Mouse (Mus musculus) liver, embryonic 14.5 days (tissue): ENCODE measurements around the gene Mtfr1l. TPM values are rescaled to one million over a fixed set of nuclear protein-coding genes. Genes with fewer than 3 reads are reported as not detected.

Experiments used
- ATAC-seq: fragments of 200-750 bp; cut with Nextera tagmentation; 2 replicates; pipeline ENCODE4 v1.8.0; 2017; ENCODE audit warnings: moderate number of reproducible peaks, mild to moderate bottlenecking, moderate library complexity; ENCODE audit not compliant: insufficient read depth
- DNase-seq, 3 experiments: peaks; one replicate each; pipeline ENCODE4 v3.0.0-alpha.2; 2012 to 2013; ENCODE audit warnings: low read depth in 3 of 3, low spot score in 3 of 3
- H3K27ac ChIP-seq: fragments of 300-500 bp; sonication (generic); 2 replicates; pipeline ENCODE4 v1.5.1; 2014; ENCODE audit warnings: moderate library complexity, mild to moderate bottlenecking, control low read depth, inconsistent platforms
- H3K27me3 ChIP-seq: fragments of 300-500 bp; sonication (generic); 2 replicates; pipeline ENCODE4 v1.6.1; 2014; ENCODE audit warnings: mild to moderate bottlenecking, low read length, moderate library complexity; ENCODE audit not compliant: control insufficient read depth, insufficient read depth
- H3K36me3 ChIP-seq: fragments of 300-500 bp; sonication (generic); replicated peaks from 2 replicates; pipeline ENCODE4 v1.6.1; 2014; ENCODE audit warnings: low read depth; ENCODE audit not compliant: control insufficient read depth, insufficient read depth
- H3K4me1 ChIP-seq, 2 experiments: fragments of 200-500 bp in 1 of 2; fragments of 300-500 bp in 1 of 2; sonication (generic) in 1 of 2; replicated peaks; 2 replicates each; pipeline ENCODE4 v1.6.1; 2012 to 2014; ENCODE audit warnings: antibody characterized with exemption in 1 of 2, inconsistent platforms in 1 of 2, low read length in 1 of 2; ENCODE audit not compliant: control insufficient read depth in 2 of 2, insufficient read depth in 2 of 2
- H3K4me2 ChIP-seq: fragments of 300-500 bp; sonication (generic); 2 replicates; pipeline ENCODE4 v1.6.1; 2014; ENCODE audit warnings: low read depth, mild to moderate bottlenecking, control low read depth, moderate library complexity
- H3K4me3 ChIP-seq, 2 experiments: fragments of 200-500 bp in 1 of 2; fragments of 300-500 bp in 1 of 2; sonication (generic) in 1 of 2; 2 replicates each; pipeline ENCODE4 v1.5.1; 2012 to 2014; ENCODE audit warnings: low read depth in 2 of 2, low read length in 2 of 2, mild to moderate bottlenecking in 2 of 2, control low read depth in 1 of 2, inconsistent platforms in 1 of 2, moderate library complexity in 1 of 2; ENCODE audit not compliant: insufficient read depth in 1 of 2
- H3K9ac ChIP-seq: fragments of 300-500 bp; sonication (generic); replicated peaks from 2 replicates; pipeline ENCODE4 v1.6.1; 2014; ENCODE audit warnings: mild to moderate bottlenecking, control low read depth, moderate library complexity
- H3K9me3 ChIP-seq: fragments of 300-500 bp; sonication (generic); 2 replicates; pipeline ENCODE4 v1.6.1; 2016; ENCODE audit warnings: low read length, mixed read lengths; ENCODE audit not compliant: control insufficient read depth
- CTCF ChIP-seq: IDR thresholded peaks from 2 replicates; pipeline ENCODE4 v1.5.1; 2016; ENCODE audit warnings: antibody characterized with exemption, low read depth, control low read depth
- EP300 ChIP-seq: IDR thresholded peaks from 2 replicates; pipeline ENCODE4 v1.6.1; 2016; ENCODE audit warnings: antibody characterized with exemption, low read depth
- WGBS: fragments of 180-500 bp; shearing (Covaris S2); extraction: QIAGEN DNeasy Blood & Tissue Kit; methylation state at CpG from one replicate; pipeline ENCODE4 v1.1.7; 2014; ENCODE audit not compliant: insufficient replicate concordance; 5-methylcytosine and 5-hydroxymethylcytosine counted together
- polyA plus RNA-seq, 2 experiments: library from polyadenylated mRNA; depleted of rRNA in 1 of 2; stranded (reverse) in 1 of 2; unstranded in 1 of 2; fragments of >200 nt; fragmentation: Nextera tagmentation in 1 of 2; extraction: Ambion mirVana in 1 of 2; gene quantifications; 2 replicates each; pipeline versions ENCODE4 v1.2.1 to v1.2.3; 2012 to 2014

Gene Mtfr1l
- polyA plus RNA-seq, 2 experiments: 28.4 to 41.6 TPM

DNA sequence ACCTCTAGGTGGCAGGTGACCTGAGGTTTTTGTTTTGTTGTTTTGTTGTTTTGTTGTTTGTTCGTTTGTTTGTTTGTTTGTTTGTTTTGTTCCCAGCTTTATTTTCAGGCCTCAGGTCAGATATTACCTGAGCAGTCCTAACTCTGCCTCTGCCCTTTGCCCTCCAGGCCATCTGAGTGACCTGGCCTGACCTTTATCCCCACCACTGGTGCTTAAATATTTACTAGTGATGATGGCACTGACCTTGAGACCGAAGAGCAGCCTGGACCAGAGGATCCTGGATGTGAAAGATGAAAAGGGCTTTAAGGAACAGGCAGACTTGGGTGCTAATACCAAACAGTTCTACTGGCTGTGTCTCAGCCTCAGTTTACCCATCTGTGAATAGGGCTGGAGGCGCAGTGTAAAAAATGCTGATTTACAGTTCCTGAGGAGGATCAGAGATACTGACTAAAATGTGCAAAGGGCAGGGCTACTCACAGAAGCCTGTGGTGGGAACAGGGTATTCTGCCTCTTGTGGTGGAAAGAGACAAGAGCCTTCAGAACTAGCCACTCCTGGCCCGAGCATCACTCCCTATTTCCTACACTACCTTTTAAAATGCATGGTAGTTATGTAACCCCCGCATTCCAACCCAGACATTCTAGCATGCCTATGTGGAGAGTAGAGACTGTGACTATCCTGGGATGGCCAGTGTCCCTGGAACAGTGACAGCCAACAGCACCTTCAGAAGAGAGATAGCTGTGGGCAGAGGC, 49.9 kb downstream of the Mtfr1l start:
- 60% methylated on average over 5 of the region's 5 CpGs for WGBS
- H3K27ac ChIP-seq: no peak overlapping the region

DNA sequence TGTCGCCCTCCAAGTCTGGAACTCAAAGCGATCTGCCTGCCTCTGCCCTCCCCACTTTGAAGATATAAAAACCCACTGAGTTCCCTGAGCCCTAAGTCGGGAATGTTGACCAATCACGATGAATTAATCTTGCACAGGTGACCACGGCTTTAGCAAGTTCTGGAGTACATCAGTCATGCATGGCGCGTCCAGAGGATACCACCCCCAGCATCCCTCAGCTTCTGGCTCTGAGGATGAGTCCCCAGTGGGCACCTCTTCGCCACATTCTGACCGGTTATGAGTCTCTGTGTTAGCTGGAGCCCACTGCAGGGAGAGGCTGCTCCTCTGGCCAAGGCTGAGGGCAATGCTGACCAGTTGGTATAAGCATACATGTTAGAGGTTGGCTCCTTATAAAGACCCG, 51.0 kb downstream of the Mtfr1l start:
- H3K27ac ChIP-seq: no peak overlapping the region
- no peak for TF ChIP-seq CTCF
- 67% methylated on average over 10 of the region's 10 CpGs for WGBS
- no peak overlapping the region for H3K4me3 ChIP-seq
- peaks cover 0 to 2% of the 10 kb centered on the region in 2 experiments; a peak in 1 of 4 replicates for H3K4me1 ChIP-seq
- H3K9ac ChIP-seq: no peak overlapping the region
- DNase-seq: no peak
- H3K27me3 ChIP-seq: no peaks in the 10 kb centered on the region; the same call in 1 of the 2 replicates
- ATAC-seq: no peak
- H3K36me3 ChIP-seq: no peaks in the 10 kb centered on the region
- H3K9me3 ChIP-seq: no peaks in the 10 kb centered on the region
- H3K4me2 ChIP-seq: no peak overlapping the region

More for the DNA sequence above, 49.9 kb downstream of the Mtfr1l start:
- no peak for DNase-seq
- Histone ChIP-seq H3K9me3 (no peaks in the 10 kb centered on the region), H3K4me1 (peaks cover 0 to 11% of the 10 kb centered on the region in 2 experiments; a peak in 2 of 4 replicates), H3K27me3 (no peaks in the 10 kb centered on the region; the same call in 1 of the 2 replicates), H3K9ac (no peak overlapping the region), H3K4me2 (no peak overlapping the region), H3K36me3 (no peaks in the 10 kb centered on the region), H3K4me3 (no peak overlapping the region)
- no peak for ATAC-seq
- TF ChIP-seq CTCF (no peak), EP300 (no peak)

DNA sequence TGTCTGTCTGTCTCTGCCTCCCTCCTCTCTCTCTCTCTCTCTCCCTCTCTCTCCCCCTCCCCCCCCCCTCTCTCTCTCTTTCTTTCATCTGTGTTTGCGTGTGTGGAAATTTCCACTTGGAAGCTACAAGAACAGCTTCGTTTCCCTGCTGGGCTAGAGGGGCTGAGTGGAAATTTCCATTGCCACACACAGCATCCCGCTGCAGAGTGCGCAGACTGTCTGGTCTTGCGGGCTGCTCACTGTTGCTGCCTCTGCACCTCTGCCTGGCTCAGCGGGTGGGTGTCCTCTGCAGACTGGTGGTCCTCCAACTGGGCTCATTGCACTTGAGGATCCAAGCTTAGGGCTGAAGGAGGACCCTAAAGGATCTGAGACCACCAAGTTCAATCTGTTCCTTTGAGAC, 51.5 kb downstream of the Mtfr1l start:
- 52% methylated on average over 6 of the region's 6 CpGs for WGBS
- DNase-seq (no peak), ATAC-seq (no peak)
- Histone ChIP-seq H3K4me2 (no peak overlapping the region), H3K27ac (no peak overlapping the region), H3K9me3 (no peaks in the 10 kb centered on the region), H3K27me3 (no peaks in the 10 kb centered on the region; the same call in 1 of the 2 replicates), H3K9ac (no peak overlapping the region), H3K4me3 (no peak overlapping the region), H3K36me3 (no peaks in the 10 kb centered on the region), H3K4me1 (0 out of 4 replicates have a peak, but pooled peaks cover 0 to 2% of the 10 kb centered on the region in 2 experiments)
- no peak for TF ChIP-seq CTCF

DNA sequence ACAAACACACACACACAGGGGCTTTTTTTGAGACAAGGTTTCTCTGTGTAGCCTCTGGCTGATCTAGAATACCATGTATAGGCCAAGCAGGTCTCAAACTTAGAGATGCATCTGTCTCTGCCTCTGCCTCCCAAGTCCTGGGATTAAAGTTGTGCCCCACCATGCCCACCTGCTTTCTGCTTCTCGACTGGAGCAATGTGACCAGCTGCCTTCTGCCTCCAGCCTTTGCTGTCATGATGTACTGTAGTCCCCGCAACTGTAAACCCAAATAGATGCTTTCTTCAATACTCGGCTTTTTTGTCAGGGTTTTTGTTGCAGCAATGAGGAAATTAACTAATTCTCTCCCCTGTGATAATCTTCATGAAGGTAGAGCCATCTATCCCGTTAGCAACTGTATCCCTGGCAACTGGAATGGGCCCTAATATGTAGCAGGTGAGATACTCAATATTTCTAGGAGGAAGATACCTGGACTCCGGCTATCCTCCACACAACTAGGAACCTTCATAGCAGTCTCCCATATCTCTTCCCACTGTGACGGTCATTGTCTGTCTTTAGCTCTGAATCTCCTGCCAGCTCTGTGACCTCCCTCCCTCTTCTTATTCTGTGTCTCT, 52.0 kb downstream of the Mtfr1l start:
- H3K27ac ChIP-seq: no peak overlapping the region
- 56% methylated on average over 6 of the region's 6 CpGs for WGBS
- no peaks in the 10 kb centered on the region for H3K36me3 ChIP-seq
- no peak for TF ChIP-seq CTCF
- no peak for TF ChIP-seq EP300
- H3K4me3 ChIP-seq: no peak overlapping the region
- no peaks in the 10 kb centered on the region; the same call in 1 of the 2 replicates for H3K27me3 ChIP-seq
- DNase-seq (no peak), ATAC-seq (no peak)
- 0 out of 4 replicates have a peak, but pooled peaks cover 0 to 2% of the 10 kb centered on the region in 2 experiments for H3K4me1 ChIP-seq
- H3K9me3 ChIP-seq: no peaks in the 10 kb centered on the region
- no peak overlapping the region for H3K9ac ChIP-seq
- no peak overlapping the region for H3K4me2 ChIP-seq

DNA sequence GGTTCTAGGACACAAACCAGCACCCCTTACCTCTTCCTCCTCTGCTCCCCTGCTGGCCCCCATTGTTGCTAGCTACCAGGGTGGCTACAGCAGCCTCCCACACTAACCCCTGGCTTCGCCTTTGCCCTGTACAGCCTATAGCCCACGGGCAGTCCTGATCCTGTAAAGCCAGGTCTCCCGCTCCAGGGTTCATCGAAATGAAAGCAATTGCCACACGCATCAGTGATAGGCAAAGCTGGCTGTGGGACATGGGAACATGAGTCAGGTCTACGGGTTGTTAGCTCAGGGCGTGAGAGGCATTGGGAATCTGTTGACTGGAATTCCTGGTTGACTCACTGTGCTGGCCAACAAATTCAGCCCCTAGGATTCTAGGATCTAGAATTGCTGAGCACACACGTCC, 52.7 kb downstream of the Mtfr1l start:
- Histone ChIP-seq H3K27ac (no peak overlapping the region), H3K9me3 (no peaks in the 10 kb centered on the region), H3K4me3 (no peak overlapping the region), H3K4me1 (0 out of 4 replicates have a peak, but pooled peaks cover 0 to 2% of the 10 kb centered on the region in 2 experiments), H3K4me2 (no peak overlapping the region), H3K27me3 (no peaks in the 10 kb centered on the region; the same call in 1 of the 2 replicates), H3K9ac (no peak overlapping the region), H3K36me3 (no peaks in the 10 kb centered on the region)
- TF ChIP-seq EP300 (no peak), CTCF (no peak)
- 65% methylated on average over 8 of the region's 8 CpGs for WGBS
- no peak for DNase-seq
- no peak for ATAC-seq
